Mouse (Mus musculus): ENCODE measurements around the gene Vwce. TPM values are rescaled to one million over a fixed set of nuclear protein-coding genes. Genes with fewer than 3 reads are reported as not detected.
A peak's percentile ranks its signal among the peaks of the same experiment; 100 is the strongest.

The Vwce gene
- polyA plus RNA-seq, 1 experiment: 0.11 TPM

DNA sequence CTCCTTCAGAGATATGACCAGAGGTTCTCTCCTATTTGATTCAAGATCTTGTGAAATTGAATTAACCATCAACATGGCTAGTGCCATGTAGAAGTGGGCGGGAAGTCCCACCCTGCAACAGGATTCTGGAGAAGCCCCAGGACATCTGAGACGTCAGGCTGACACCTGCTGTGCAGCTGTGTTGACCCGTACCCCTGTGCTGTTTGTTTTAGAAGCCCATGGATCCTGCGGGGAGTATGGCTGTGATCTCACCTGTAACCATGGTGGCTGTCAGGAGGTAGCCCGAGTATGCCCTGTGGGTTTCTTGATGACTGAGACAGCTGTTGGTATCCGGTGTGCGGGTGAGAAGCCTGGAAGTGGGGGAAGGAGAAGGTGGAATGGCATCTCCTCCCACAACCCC is 3.8 kb downstream of the Vwce start:
- no peaks in the 10 kb centered on the region for H3K27me3 ChIP-seq (ENCODE audit: control insufficient read depth)
- no peak overlapping the region for H3K4me3 ChIP-seq (replicated peaks)
- no peaks in the 10 kb centered on the region for H3K9me3 ChIP-seq (ENCODE audit: control insufficient read depth, low read length)
- peaks cover 88% of the 10 kb centered on the region for H3K4me1 ChIP-seq (ENCODE audit: control insufficient read depth)
- H3K36me3 ChIP-seq (ENCODE audit: control insufficient read depth): peaks cover 23% of the 10 kb centered on the region
- no peak for TF ChIP-seq TAL1 (IDR thresholded peaks at IDR 0.05; ENCODE audit: low read length)

GRCm38 (mm10) chr19:10640080-10640479 is 6.1 kb downstream of the Vwce start:
- Histone ChIP-seq H3K27me3 (ENCODE audit: control insufficient read depth) (no peaks in the 10 kb centered on the region), H3K36me3 (ENCODE audit: control insufficient read depth) (peaks cover 26% of the 10 kb centered on the region), H3K9me3 (ENCODE audit: control insufficient read depth, low read length) (no peaks in the 10 kb centered on the region), H3K4me3 (replicated peaks) (peak overlapping the region; percentile 27), H3K4me1 (ENCODE audit: control insufficient read depth) (peaks cover 80% of the 10 kb centered on the region)
- TF ChIP-seq GATA1 (IDR thresholded peaks at IDR 0.05; ENCODE audit: low read length): no peak
- no peak for TF ChIP-seq TAL1 (IDR thresholded peaks at IDR 0.05; ENCODE audit: low read length)

DNA sequence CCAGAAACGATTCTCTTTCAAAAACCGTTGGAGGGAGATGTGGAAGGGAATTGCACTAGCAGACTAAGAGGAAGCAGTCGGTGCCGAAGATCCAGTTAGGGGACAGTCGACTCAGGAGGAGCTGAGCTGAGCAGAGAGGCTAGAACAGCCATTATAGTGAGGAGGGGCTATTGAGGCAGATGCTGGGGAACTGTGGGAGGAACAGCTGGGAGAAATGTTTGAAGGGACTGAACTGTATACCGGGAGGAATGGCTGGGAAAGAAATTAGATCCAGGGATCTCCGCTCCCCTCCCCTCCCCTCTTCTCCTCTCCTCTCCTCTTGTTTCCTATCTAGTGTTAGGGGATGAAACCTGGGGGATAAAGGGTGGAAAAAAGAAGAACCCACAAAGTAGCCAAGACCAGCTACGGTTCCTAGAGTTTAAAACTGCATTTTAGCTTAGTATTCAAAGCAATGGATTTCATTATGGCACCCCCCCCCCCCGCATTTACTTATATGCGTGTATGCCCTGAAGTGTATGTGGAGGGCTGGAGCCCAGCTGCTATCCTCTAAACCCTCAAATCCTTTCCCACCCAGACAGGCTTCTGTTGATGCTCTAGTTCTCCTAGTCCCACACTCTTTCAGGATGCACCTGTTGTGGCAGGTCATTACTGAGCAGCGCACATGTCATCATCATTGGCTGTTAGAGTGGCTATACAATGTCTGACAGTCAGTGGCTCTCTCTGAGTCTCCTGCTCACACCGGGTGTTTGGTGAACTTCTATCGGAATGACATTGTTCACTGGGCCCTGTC is 6.8 kb downstream of the Vwce start:
- Histone ChIP-seq H3K4me3 (replicated peaks) (no peak overlapping the region), H3K4me1 (ENCODE audit: control insufficient read depth) (peaks cover 73% of the 10 kb centered on the region), H3K36me3 (ENCODE audit: control insufficient read depth) (peaks cover 24% of the 10 kb centered on the region), H3K9me3 (ENCODE audit: control insufficient read depth, low read length) (no peaks in the 10 kb centered on the region), H3K27me3 (ENCODE audit: control insufficient read depth) (no peaks in the 10 kb centered on the region)
- TF ChIP-seq TAL1 (IDR thresholded peaks at IDR 0.05; ENCODE audit: low read length) (no peak), GATA1 (IDR thresholded peaks at IDR 0.05; ENCODE audit: low read length) (no peak)

DNA sequence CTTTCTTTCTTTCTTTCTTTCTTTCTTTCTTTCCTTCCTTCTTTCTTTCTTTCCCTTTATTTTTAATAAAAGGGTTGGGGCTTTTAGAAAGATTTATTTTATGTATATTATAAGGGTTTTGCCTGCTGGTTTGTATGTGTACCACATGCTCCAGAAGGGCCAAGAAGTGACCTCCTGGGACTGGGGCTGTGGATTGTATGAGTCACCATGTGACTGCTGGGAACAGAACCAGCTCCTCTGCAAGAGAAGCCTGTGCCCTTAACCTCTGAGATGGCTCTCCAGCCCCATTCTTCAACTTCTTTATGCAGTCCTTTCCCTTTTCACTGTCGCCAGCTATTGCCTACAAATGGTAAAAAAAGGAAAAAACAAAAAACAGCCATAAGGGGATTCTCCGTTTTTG is 11.6 kb downstream of the Vwce start:
- Histone ChIP-seq H3K36me3 (ENCODE audit: control insufficient read depth) (peaks cover 34% of the 10 kb centered on the region), H3K4me1 (ENCODE audit: control insufficient read depth) (peaks cover 37% of the 10 kb centered on the region), H3K4me3 (replicated peaks) (no peak overlapping the region), H3K9me3 (ENCODE audit: control insufficient read depth, low read length) (no peaks in the 10 kb centered on the region), H3K27me3 (ENCODE audit: control insufficient read depth) (peaks cover 16% of the 10 kb centered on the region)
- TF ChIP-seq GATA1 (IDR thresholded peaks at IDR 0.05; ENCODE audit: low read length) (no peak), TAL1 (IDR thresholded peaks at IDR 0.05; ENCODE audit: low read length) (no peak)

GRCm38 (mm10) chr19:10648156-10648555 is 14.1 kb downstream of the Vwce start:
- Histone ChIP-seq H3K27me3 (ENCODE audit: control insufficient read depth) (peaks cover 16% of the 10 kb centered on the region), H3K4me3 (replicated peaks) (no peak overlapping the region), H3K4me1 (ENCODE audit: control insufficient read depth) (peaks cover 24% of the 10 kb centered on the region), H3K36me3 (ENCODE audit: control insufficient read depth) (peaks cover 30% of the 10 kb centered on the region), H3K9me3 (ENCODE audit: control insufficient read depth, low read length) (no peaks in the 10 kb centered on the region)
- TF ChIP-seq GATA1 (IDR thresholded peaks at IDR 0.05; ENCODE audit: low read length) (no peak), TAL1 (IDR thresholded peaks at IDR 0.05; ENCODE audit: low read length) (no peak)

DNA sequence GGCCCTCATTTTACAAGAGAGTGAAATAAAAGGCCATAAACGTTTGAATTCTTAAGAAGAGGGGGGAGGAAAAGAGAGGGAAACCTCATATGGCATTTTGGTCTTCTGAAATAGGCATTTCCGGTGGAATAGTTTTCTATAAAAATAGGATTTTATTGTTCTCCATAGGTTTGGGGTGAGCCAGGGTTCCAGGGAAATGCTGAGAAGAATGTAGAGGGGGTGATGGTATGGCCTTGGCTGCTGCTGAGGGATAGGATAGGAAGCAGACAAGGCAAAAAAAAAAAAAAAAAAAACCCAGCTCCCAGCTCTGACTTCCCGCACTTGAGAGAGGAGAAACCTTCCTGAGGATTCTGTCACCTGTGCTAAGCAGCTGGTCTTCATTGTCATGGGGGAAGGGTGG is 22.0 kb downstream of the Vwce start:
- Histone ChIP-seq H3K27me3 (ENCODE audit: control insufficient read depth) (no peaks in the 10 kb centered on the region), H3K36me3 (ENCODE audit: control insufficient read depth) (peaks cover 47% of the 10 kb centered on the region), H3K9me3 (ENCODE audit: control insufficient read depth, low read length) (no peaks in the 10 kb centered on the region), H3K4me1 (ENCODE audit: control insufficient read depth) (peaks cover 86% of the 10 kb centered on the region), H3K4me3 (replicated peaks) (no peak overlapping the region)
- TF ChIP-seq TAL1 (IDR thresholded peaks at IDR 0.05; ENCODE audit: low read length) (no peak), GATA1 (IDR thresholded peaks at IDR 0.05; ENCODE audit: low read length) (no peak)

- peaks cover 52% of the 10 kb centered on the region for H3K36me3 ChIP-seq (ENCODE audit: control insufficient read depth)
- TF ChIP-seq TAL1 (IDR thresholded peaks at IDR 0.05; ENCODE audit: low read length) (no peak), GATA1 (IDR thresholded peaks at IDR 0.05; ENCODE audit: low read length) (no peak)
- H3K9me3 ChIP-seq (ENCODE audit: control insufficient read depth, low read length): no peaks in the 10 kb centered on the region
- H3K4me1 ChIP-seq (ENCODE audit: control insufficient read depth): peaks cover 94% of the 10 kb centered on the region
- no peaks in the 10 kb centered on the region for H3K27me3 ChIP-seq (ENCODE audit: control insufficient read depth)
- H3K4me3 ChIP-seq (replicated peaks): no peak overlapping the region
Measured at GRCm38 (mm10) chr19:10657742-10658141, 23.7 kb downstream of the Vwce start.

GRCm38 (mm10) chr19:10658406-10658805 is 24.4 kb downstream of the Vwce start:
- Histone ChIP-seq H3K4me3 (replicated peaks) (no peak overlapping the region), H3K36me3 (ENCODE audit: control insufficient read depth) (peaks cover 48% of the 10 kb centered on the region), H3K9me3 (ENCODE audit: control insufficient read depth, low read length) (no peaks in the 10 kb centered on the region), H3K27me3 (ENCODE audit: control insufficient read depth) (no peaks in the 10 kb centered on the region), H3K4me1 (ENCODE audit: control insufficient read depth) (peaks cover 95% of the 10 kb centered on the region)
- no peak for TF ChIP-seq TAL1 (IDR thresholded peaks at IDR 0.05; ENCODE audit: low read length)
- TF ChIP-seq GATA1 (IDR thresholded peaks at IDR 0.05; ENCODE audit: low read length): no peak

DNA sequence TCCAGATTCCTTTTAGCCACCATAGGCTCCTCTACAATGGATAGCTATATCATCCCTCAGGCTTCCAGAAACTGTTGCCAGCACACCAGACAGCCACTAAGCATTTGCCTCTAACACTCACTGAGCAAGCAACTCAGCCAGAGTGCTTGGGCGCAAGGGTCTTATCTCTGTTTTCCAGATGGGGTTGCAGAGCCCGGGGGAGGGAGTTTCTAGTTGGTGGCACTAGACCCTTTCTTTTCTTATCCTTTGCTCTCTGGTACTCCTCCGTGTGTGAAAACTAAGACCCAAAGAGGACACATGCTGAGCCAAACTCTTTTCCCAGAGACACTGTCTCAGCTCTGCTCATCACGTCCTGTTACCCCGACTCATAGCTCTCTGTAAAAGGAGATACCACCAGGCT is 27.4 kb downstream of the Vwce start:
- Histone ChIP-seq H3K27me3 (ENCODE audit: control insufficient read depth) (no peaks in the 10 kb centered on the region), H3K4me3 (replicated peaks) (peak overlapping the region; percentile 45), H3K36me3 (ENCODE audit: control insufficient read depth) (peaks cover 40% of the 10 kb centered on the region), H3K4me1 (ENCODE audit: control insufficient read depth) (peaks cover 97% of the 10 kb centered on the region), H3K9me3 (ENCODE audit: control insufficient read depth, low read length) (no peaks in the 10 kb centered on the region)
- TF ChIP-seq GATA1 (IDR thresholded peaks at IDR 0.05; ENCODE audit: low read length) (no peak; the same call in 1 of the 2 replicates), TAL1 (IDR thresholded peaks at IDR 0.05; ENCODE audit: low read length) (peak; percentile 86)
